Mouse (Mus musculus): ENCODE data around the gene Rtn4rl1.

The Rtn4rl1 gene

GRCm38 (mm10) chr11:75251006-75251512 lies 57.5 kb downstream of the Rtn4rl1 start:
- DNase-seq (ENCODE audit: low spot score) = no peak

GRCm38 (mm10) chr11:75251557-75252070 lies 58.0 kb downstream of the Rtn4rl1 start:
- DNase-seq (ENCODE audit: low spot score) = no peak

- peak; percentile 78 for DNase-seq (ENCODE audit: low spot score)
Measured at GRCm38 (mm10) chr11:75254252-75254912, 60.8 kb downstream of the Rtn4rl1 start.

- no peak for DNase-seq (ENCODE audit: low spot score)
Measured at GRCm38 (mm10) chr11:75255330-75255729, 61.7 kb downstream of the Rtn4rl1 start.

GRCm38 (mm10) chr11:75257056-75257648 lies 63.6 kb downstream of the Rtn4rl1 start:
- no peak for DNase-seq (ENCODE audit: low spot score)

- DNase-seq (ENCODE audit: low spot score) = no peak
Measured at GRCm38 (mm10) chr11:75259416-75259815, 65.8 kb downstream of the Rtn4rl1 start.

- no peak for DNase-seq (ENCODE audit: low spot score)
Measured at GRCm38 (mm10) chr11:75259996-75260561, 66.5 kb downstream of the Rtn4rl1 start.

GRCm38 (mm10) chr11:75261016-75261415 lies 67.4 kb downstream of the Rtn4rl1 start:
- no peak for DNase-seq (ENCODE audit: low spot score)

- DNase-seq (ENCODE audit: low spot score) = no peak
Measured at GRCm38 (mm10) chr11:75261730-75262129, 68.1 kb downstream of the Rtn4rl1 start.

- DNase-seq (ENCODE audit: low spot score) = no peak
Measured at GRCm38 (mm10) chr11:75262181-75262580, 68.6 kb downstream of the Rtn4rl1 start.

GRCm38 (mm10) chr11:75262791-75263190 lies 69.2 kb downstream of the Rtn4rl1 start:
- no peak for DNase-seq (ENCODE audit: low spot score)

- no peak for DNase-seq (ENCODE audit: low spot score)
Measured at GRCm38 (mm10) chr11:75263274-75263963, 69.8 kb downstream of the Rtn4rl1 start.

GRCm38 (mm10) chr11:75263964-75264312 lies 70.4 kb downstream of the Rtn4rl1 start:
- no peak for DNase-seq (ENCODE audit: low spot score)

GRCm38 (mm10) chr11:75264550-75264949 lies 71.0 kb downstream of the Rtn4rl1 start:
- no peak for DNase-seq (ENCODE audit: low spot score)

GRCm38 (mm10) chr11:75265545-75265944 lies 72.0 kb downstream of the Rtn4rl1 start:
- DNase-seq (ENCODE audit: low spot score) = no peak

GRCm38 (mm10) chr11:75267826-75268281 lies 74.3 kb downstream of the Rtn4rl1 start:
- DNase-seq (ENCODE audit: low spot score) = no peak

GRCm38 (mm10) chr11:75268492-75268891 lies 74.9 kb downstream of the Rtn4rl1 start:
- DNase-seq (ENCODE audit: low spot score) = no peak

- DNase-seq (ENCODE audit: low spot score) = peak; percentile 56
Measured at GRCm38 (mm10) chr11:75269213-75269612, 75.6 kb downstream of the Rtn4rl1 start.

GRCm38 (mm10) chr11:75270276-75270984 lies 76.8 kb downstream of the Rtn4rl1 start:
- peak; percentile 79 for DNase-seq (ENCODE audit: low spot score)

- DNase-seq (ENCODE audit: low spot score) = no peak
Measured at GRCm38 (mm10) chr11:75270985-75271434, 77.4 kb downstream of the Rtn4rl1 start.

- no peak for DNase-seq (ENCODE audit: low spot score)
Measured at GRCm38 (mm10) chr11:75273466-75273865, 79.9 kb downstream of the Rtn4rl1 start.

GRCm38 (mm10) chr11:75275035-75275434 lies 81.5 kb downstream of the Rtn4rl1 start:
- no peak for DNase-seq (ENCODE audit: low spot score)

Data from c-Kit-positive CD71-positive TER-119-positive erythroid progenitor cells, embryonic 14.5 days (primary cell).